Mouse (Mus musculus) stomach, embryonic 14.5 days (tissue): ENCODE measurements around the gene Rarres2. TPM values are rescaled to one million over a fixed set of nuclear protein-coding genes. Genes with fewer than 3 reads are reported as not detected.

Source experiments
- ATAC-seq: fragments of 200-750 bp; cut with Nextera tagmentation; 2 replicates; pipeline ENCODE4 v1.8.0; 2017; ENCODE audit warnings: low read depth, moderate TSS enrichment; ENCODE audit not compliant: insufficient number of reproducible peaks, insufficient read depth, low FRiP score
- H3K27ac ChIP-seq: fragments of 300-500 bp; sonication (generic); 2 replicates; pipeline ENCODE4 v1.5.1; 2014; ENCODE audit warnings: mild to moderate bottlenecking, low read length, moderate library complexity, mixed read lengths
- H3K27me3 ChIP-seq: fragments of 300-500 bp; sonication (generic); 2 replicates; pipeline ENCODE4 v1.6.1; 2014; ENCODE audit warnings: low read length, control low read depth, mixed read lengths; ENCODE audit not compliant: control insufficient read depth, insufficient read depth
- H3K36me3 ChIP-seq: fragments of 300-500 bp; sonication (generic); 2 replicates; pipeline ENCODE4 v1.6.1; 2014; ENCODE audit warnings: mild to moderate bottlenecking, control low read depth, low read length, moderate library complexity, mixed read lengths; ENCODE audit not compliant: control insufficient read depth, insufficient read depth
- H3K4me1 ChIP-seq: fragments of 300-500 bp; sonication (generic); 2 replicates; pipeline ENCODE4 v1.6.1; 2014; ENCODE audit warnings: low read length, control low read depth, mixed read lengths; ENCODE audit not compliant: control insufficient read depth, insufficient read depth
- H3K4me2 ChIP-seq: fragments of 300-500 bp; sonication (generic); replicated peaks from 2 replicates; pipeline ENCODE4 v1.6.1; 2014; ENCODE audit warnings: low read depth, low read length, control low read depth
- H3K4me3 ChIP-seq: fragments of 300-500 bp; sonication (generic); 2 replicates; pipeline ENCODE4 v1.5.1; 2014; ENCODE audit warnings: low read depth, low read length, control low read depth
- H3K9ac ChIP-seq: fragments of 300-500 bp; sonication (generic); replicated peaks from 2 replicates; pipeline ENCODE4 v1.6.1; 2014; ENCODE audit warnings: low read depth, mild to moderate bottlenecking, control low read depth, low read length, moderate library complexity, mixed read lengths
- H3K9me3 ChIP-seq: fragments of 300-500 bp; sonication (generic); 2 replicates; pipeline ENCODE4 v1.6.1; 2016; ENCODE audit warnings: low read depth, low read length, control low read depth; ENCODE audit not compliant: control insufficient read depth
- WGBS: fragments of 180-500 bp; shearing (Covaris S2); extraction: QIAGEN DNeasy Blood & Tissue Kit; methylation state at CpG from one replicate; pipeline ENCODE4 v1.1.7; 2014; 5-methylcytosine and 5-hydroxymethylcytosine counted together
- polyA plus RNA-seq: library from polyadenylated mRNA; unstranded; fragments of >200 nt; fragmentation: Nextera tagmentation; extraction: Ambion mirVana; gene quantifications from 2 replicates; pipeline ENCODE4 v1.2.1, GENCODE M21; 2014

Rarres2 gene
- 88.6 and 91.1 TPM in 2 replicates for polyA plus RNA-seq

DNA sequence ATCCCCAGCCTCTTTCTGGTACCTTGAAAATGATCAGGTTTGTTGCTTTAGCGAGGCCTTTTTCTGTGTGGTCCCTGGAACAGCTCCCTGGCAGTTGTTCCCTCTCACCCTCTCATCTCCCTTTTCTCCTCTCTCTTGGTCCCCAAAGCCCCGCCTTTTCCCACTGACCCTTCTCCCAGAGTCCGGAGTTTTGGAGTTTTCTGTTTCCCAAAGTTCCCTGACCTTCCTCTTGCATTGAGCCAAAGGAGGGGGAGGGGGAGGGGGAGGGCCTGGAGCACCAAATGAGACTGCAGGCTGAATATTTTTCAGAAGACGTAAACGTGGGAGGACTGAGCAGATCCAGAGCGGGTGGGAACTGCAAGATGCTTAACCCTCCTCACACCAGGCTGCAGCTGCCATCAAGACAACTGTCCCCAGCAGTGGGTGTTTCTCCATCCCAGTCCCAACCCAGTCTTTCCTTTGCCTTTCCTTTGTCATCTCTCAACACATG, at the start of gene Rarres2:
Gene Rarres2, minus strand, starts transcription at position 218 of the 490 bp plus-strand sequence.
- Histone ChIP-seq H3K27me3 (no peaks in the 10 kb centered on the region), H3K27ac (peak within 1 kb of the TSS; percentile 53), H3K4me1 (peaks cover 33% of the 10 kb centered on the region; the same call in 1 of the 2 replicates), H3K9ac (no peak within 1 kb of the TSS), H3K4me2 (peak within 1 kb of the TSS; percentile 39), H3K9me3 (no peaks in the 10 kb centered on the region), H3K36me3 (no peaks in the 10 kb centered on the region), H3K4me3 (peak within 1 kb of the TSS; percentile 13; the same call in 1 of the 2 replicates)
- ATAC-seq = peak; percentile 70
- 9% methylated on average over 6 of the region's 6 CpGs for WGBS

DNA sequence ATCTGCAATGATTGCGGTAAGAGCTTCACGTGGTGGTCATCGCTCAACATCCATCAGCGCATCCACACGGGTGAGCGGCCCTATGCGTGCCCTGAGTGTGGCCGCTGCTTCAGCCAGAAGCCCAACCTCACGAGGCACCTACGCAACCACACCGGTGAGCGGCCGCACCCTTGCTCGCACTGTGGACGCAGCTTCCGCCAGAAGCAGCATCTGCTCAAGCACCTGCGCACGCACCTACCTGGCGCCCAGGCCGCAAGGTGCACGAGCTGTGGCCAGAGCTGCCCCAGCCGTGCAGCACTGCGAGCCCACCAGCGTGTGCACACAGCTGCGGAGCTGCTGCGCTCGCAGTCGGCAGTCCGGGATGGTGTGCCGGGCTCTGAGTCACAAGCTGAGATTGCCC, 47.4 kb upstream of the Rarres2 start:
- no peak overlapping the region for H3K9ac ChIP-seq
- no peak overlapping the region for H3K27ac ChIP-seq
- H3K4me2 ChIP-seq = no peak overlapping the region
- ATAC-seq = no peak
- 95% methylated on average over 30 of the region's 30 CpGs for WGBS
- no peaks in the 10 kb centered on the region for H3K4me1 ChIP-seq
- no peaks in the 10 kb centered on the region for H3K27me3 ChIP-seq
- H3K9me3 ChIP-seq = no peaks in the 10 kb centered on the region
- H3K4me3 ChIP-seq = no peak overlapping the region
- H3K36me3 ChIP-seq = peaks cover 12% of the 10 kb centered on the region

DNA sequence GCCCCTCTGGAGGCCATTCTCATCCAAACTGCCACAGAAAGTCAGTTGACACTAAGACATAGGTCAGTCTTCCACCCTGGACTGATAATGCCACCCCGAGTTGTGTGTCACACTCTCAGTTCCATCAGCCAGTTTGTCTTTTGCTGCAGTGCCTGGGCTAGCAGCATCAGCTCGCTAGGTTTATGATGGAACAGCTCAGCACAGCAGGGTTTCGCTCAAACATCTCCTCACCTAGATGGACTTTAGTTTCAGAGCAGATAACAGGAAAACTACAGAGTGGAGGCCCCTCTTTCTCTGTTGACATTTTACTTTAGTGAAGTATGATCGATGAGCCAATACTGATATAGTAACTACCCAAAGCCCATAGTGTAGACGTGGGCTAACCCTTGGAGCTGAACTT, 42.2 kb upstream of the Rarres2 start:
- H3K4me3 ChIP-seq = no peak overlapping the region
- no peaks in the 10 kb centered on the region for H3K9me3 ChIP-seq
- no peak overlapping the region for H3K27ac ChIP-seq
- WGBS = 90% methylated on average over 5 of the region's 5 CpGs
- H3K4me2 ChIP-seq = no peak overlapping the region
- ATAC-seq = no peak
- H3K4me1 ChIP-seq = 0 out of 2 replicates have a peak, but pooled peaks cover 4% of the 10 kb centered on the region
- peaks cover 2% of the 10 kb centered on the region; the same call in 1 of the 2 replicates for H3K36me3 ChIP-seq
- no peaks in the 10 kb centered on the region for H3K27me3 ChIP-seq
- no peak overlapping the region for H3K9ac ChIP-seq

DNA sequence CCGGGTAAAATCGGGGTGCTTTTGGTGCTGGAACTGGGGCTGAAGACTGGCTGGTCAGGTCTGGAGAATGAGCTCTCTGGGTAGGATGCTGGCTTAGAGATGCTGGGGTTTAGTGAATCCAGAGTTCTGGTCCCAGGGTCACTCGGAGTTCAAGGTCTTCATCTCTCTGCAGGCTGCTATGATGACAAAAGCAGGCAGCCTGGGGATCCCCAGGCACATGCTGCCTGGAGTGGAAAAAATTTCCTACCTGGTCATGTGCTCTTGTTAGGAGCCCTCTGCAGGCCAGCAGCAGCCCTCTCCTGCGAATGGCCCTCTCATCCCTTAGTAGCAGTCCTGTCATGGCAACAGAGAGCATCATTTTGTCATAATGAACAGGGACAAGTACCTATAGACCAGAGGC, 40.9 kb upstream of the Rarres2 start:
- ATAC-seq = no peak
- no peak overlapping the region for H3K9ac ChIP-seq
- 0 out of 2 replicates have a peak, but pooled peaks cover 4% of the 10 kb centered on the region for H3K4me1 ChIP-seq
- no peak overlapping the region for H3K4me2 ChIP-seq
- WGBS = 88% methylated on average over 4 of the region's 4 CpGs
- no peak overlapping the region for H3K27ac ChIP-seq
- no peaks in the 10 kb centered on the region for H3K9me3 ChIP-seq
- no peak overlapping the region for H3K4me3 ChIP-seq
- H3K36me3 ChIP-seq = no peaks in the 10 kb centered on the region; the same call in 1 of the 2 replicates
- no peaks in the 10 kb centered on the region for H3K27me3 ChIP-seq

DNA sequence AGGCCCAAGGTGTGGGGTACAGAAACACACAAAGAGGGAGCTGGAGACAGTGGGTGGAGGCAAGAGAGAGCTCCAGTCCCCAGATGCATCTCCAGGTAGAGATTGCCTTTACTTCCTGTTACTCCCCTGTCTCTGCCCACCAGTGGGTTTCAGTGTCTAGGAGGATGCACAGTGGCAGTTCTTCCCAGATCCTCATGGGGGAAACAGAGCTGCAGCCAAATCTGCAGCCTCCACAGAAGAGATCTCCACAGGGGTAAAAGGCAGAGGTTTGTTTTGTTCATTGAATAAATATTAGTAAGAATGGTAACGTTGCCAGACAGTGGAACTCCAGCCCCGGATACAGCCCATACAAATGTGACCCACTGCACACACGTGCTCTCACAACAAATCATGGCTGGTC, 38.1 kb upstream of the Rarres2 start:
- Histone ChIP-seq H3K4me3 (no peak overlapping the region), H3K36me3 (no peaks in the 10 kb centered on the region; the same call in 1 of the 2 replicates), H3K9me3 (no peaks in the 10 kb centered on the region), H3K27ac (no peak overlapping the region), H3K27me3 (no peaks in the 10 kb centered on the region), H3K4me2 (no peak overlapping the region), H3K9ac (no peak overlapping the region), H3K4me1 (0 out of 2 replicates have a peak, but pooled peaks cover 4% of the 10 kb centered on the region)
- ATAC-seq = no peak
- WGBS = 44% methylated on average over 3 of the region's 3 CpGs

DNA sequence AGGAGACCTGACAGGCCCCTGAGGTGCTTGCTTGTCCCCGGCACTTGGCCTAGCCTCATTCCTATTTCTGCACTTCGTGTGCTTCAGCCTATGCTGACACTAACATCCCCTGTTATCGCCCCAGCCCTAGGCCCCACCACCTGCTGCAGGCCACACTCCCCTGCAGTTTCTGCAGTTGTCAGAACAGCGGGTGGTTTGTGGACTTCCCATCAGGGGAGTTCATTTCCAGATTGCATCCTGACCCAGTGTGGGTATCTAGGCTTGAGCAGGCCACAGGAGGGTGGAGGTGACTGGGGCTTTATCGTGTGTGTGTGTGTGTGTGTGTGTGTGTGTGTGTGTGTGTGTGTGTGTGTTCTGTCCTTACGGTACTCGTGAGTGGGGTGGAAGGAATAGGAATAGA, 36.9 kb upstream of the Rarres2 start:
- no peaks in the 10 kb centered on the region for H3K27me3 ChIP-seq
- ATAC-seq = no peak
- no peak overlapping the region for H3K27ac ChIP-seq
- 57% methylated on average over 7 of the region's 7 CpGs for WGBS
- no peaks in the 10 kb centered on the region; the same call in 1 of the 2 replicates for H3K36me3 ChIP-seq
- no peak overlapping the region for H3K4me3 ChIP-seq
- 0 out of 2 replicates have a peak, but pooled peaks cover 4% of the 10 kb centered on the region for H3K4me1 ChIP-seq
- no peak overlapping the region for H3K4me2 ChIP-seq
- H3K9ac ChIP-seq = no peak overlapping the region
- H3K9me3 ChIP-seq = no peaks in the 10 kb centered on the region

DNA sequence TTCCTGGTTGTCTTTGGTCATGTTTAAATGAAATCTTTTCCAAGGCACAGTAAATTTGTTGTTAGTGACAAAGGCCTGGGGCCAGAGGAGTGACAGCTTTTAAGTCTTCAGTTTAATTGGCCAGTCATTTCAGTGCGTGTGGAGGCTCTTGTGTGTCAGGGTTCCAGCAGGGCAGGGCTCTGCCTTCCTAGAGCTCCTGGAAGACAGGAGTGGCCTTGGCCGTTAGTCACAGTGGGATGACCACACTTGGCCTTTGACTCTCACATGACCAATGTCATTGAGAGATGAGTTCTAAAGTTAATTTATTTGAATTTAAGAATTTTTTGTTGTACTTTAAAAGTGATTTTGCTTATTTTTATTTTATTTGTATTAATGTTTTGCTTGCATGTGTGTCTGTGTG, 35.5 kb upstream of the Rarres2 start:
- Histone ChIP-seq H3K36me3 (no peaks in the 10 kb centered on the region; the same call in 1 of the 2 replicates), H3K27me3 (no peaks in the 10 kb centered on the region), H3K9me3 (no peaks in the 10 kb centered on the region), H3K27ac (no peak overlapping the region), H3K4me1 (0 out of 2 replicates have a peak, but pooled peaks cover 4% of the 10 kb centered on the region), H3K4me2 (no peak overlapping the region), H3K4me3 (no peak overlapping the region), H3K9ac (no peak overlapping the region)
- 74% methylated on average over 2 of the region's 2 CpGs for WGBS
- ATAC-seq = no peak

DNA sequence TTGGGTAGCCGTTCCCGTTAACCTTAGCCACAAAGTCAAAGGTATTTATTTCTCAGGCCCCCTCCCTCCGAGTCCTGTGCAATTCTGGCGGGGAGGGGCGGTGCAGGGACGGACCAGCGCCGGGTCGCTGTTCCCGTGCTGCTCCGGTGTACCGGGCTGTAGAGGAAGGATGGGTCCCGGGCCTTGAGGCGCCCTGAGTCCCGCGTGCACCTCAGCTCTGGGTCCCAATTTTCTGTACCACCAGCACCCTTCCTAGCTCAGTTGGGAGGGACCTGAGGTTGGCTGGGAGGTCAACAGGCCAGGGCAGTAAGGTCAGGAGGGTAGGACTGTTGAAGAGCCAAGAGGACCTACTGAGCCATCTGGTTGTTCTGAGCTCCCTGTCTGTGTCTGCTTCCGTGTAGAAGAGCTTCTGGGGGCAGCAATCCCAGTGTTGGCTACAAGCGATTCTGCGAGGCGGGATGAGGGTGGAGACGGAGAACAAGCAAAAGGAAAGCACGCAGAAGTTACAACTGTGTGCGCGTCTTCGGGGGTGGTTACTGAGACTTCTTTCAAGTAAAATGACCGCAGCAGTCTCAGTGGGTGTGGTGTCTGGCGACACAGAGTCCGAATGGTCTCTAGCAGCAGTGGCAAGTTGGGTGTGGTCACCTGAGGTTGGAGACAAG, 29.6 kb upstream of the Rarres2 start:
- WGBS = 3% methylated on average over 28 of the region's 28 CpGs
- Histone ChIP-seq H3K9me3 (peaks cover 12% of the 10 kb centered on the region), H3K4me1 (0 out of 2 replicates have a peak, but pooled peaks cover 3% of the 10 kb centered on the region), H3K4me2 (peak overlapping the region; percentile 97), H3K4me3 (peak overlapping the region; percentile 58), H3K36me3 (peaks cover 25% of the 10 kb centered on the region), H3K9ac (peak overlapping the region; percentile 74), H3K27ac (peak overlapping the region; percentile 29), H3K27me3 (no peaks in the 10 kb centered on the region)
- peak; percentile 63 for ATAC-seq
